Mouse (Mus musculus): ENCODE results near the gene Gm15127.
"Not testable (repeated sequence)": the region's sequence is repeated elsewhere in the genome, so short reads cannot be mapped to it uniquely, and the experiment has no call there.

Gene Gm15127

GRCm38 (mm10) chrX:148663298-148663697 is at the start of gene Gm15127:
TSS of gene Gm15127 (plus strand) at chrX:148663598.
- in situ Hi-C loops (cut with MboI; ENCODE audit: low sequenced_read_pairs): not testable (repeated sequence)

- in situ Hi-C loops (cut with MboI; ENCODE audit: low sequenced_read_pairs): not testable (repeated sequence)
Measured at GRCm38 (mm10) chrX:148615053-148615452, 48.3 kb upstream of the Gm15127 start, which contains the start of gene Gm8334. TSS of gene Gm8334 (minus strand) at chrX:148615153.

- in situ Hi-C loops (cut with MboI; ENCODE audit: low sequenced_read_pairs): not testable (repeated sequence)
Measured at GRCm38 (mm10) chrX:148676290-148676689, 12.9 kb downstream of the Gm15127 start.

Measured in CH12F3 (cell line).